Mouse (Mus musculus): ENCODE measurements around the gene Glipr1. TPM values are rescaled to one million over a fixed set of nuclear protein-coding genes. Genes with fewer than 3 reads are reported as not detected.

Gene Glipr1
- polyA plus RNA-seq, 2 experiments, result 3.3 to 5.1 TPM

GRCm38 (mm10) chr10:111999765-112000164 is 2.7 kb downstream of the Glipr1 start:
- Histone ChIP-seq H3K36me3 (ENCODE audit: control insufficient read depth, insufficient read depth, low read length) (no peaks in the 10 kb centered on the region), H3K27me3 (ENCODE audit: control insufficient read depth, insufficient read depth, low read length) (no peaks in the 10 kb centered on the region), H3K4me3 (replicated peaks; ENCODE audit: low read length) (no peak overlapping the region), H3K9ac (ENCODE audit: low read depth, low read length, severe bottlenecking) (no peak overlapping the region), H3K27ac (replicated peaks; ENCODE audit: low read depth, low read length) (no peak overlapping the region), H3K4me1 (ENCODE audit: control insufficient read depth, insufficient read depth, low read length) (no peaks in the 10 kb centered on the region), H3K9me3 (ENCODE audit: control insufficient read depth, low read length) (no peaks in the 10 kb centered on the region), H3K4me2 (replicated peaks; ENCODE audit: low read depth, low read length, severe bottlenecking) (no peak overlapping the region)
- DNase-seq (ENCODE audit: low spot score), result no peak
- ATAC-seq (ENCODE audit: low FRiP score, low read depth), result no peak
- 62% methylated on average over 3 of the region's 3 CpGs for WGBS
- TF ChIP-seq POLR2A (IDR thresholded peaks at IDR 0.05; ENCODE audit: borderline replicate concordance, extremely low read depth, insufficient read depth, insufficient read length), result no peak

GRCm38 (mm10) chr10:111997671-111998070 is 4.8 kb downstream of the Glipr1 start:
- H3K4me3 ChIP-seq (replicated peaks; ENCODE audit: low read length), result no peak overlapping the region
- no peak overlapping the region for H3K27ac ChIP-seq (replicated peaks; ENCODE audit: low read depth, low read length)
- no peaks in the 10 kb centered on the region for H3K9me3 ChIP-seq (ENCODE audit: control insufficient read depth, low read length)
- no peak overlapping the region for H3K4me2 ChIP-seq (replicated peaks; ENCODE audit: low read depth, low read length, severe bottlenecking)
- H3K9ac ChIP-seq (ENCODE audit: low read depth, low read length, severe bottlenecking), result no peak overlapping the region
- no peaks in the 10 kb centered on the region for H3K4me1 ChIP-seq (ENCODE audit: control insufficient read depth, insufficient read depth, low read length)
- TF ChIP-seq POLR2A (IDR thresholded peaks at IDR 0.05; ENCODE audit: borderline replicate concordance, extremely low read depth, insufficient read depth, insufficient read length), result no peak
- no peak for DNase-seq (ENCODE audit: low spot score)
- ATAC-seq (ENCODE audit: low FRiP score, low read depth), result no peak
- no peaks in the 10 kb centered on the region for H3K36me3 ChIP-seq (ENCODE audit: control insufficient read depth, insufficient read depth, low read length)
- H3K27me3 ChIP-seq (ENCODE audit: control insufficient read depth, insufficient read depth, low read length), result no peaks in the 10 kb centered on the region

GRCm38 (mm10) chr10:111996911-111997347 is 5.5 kb downstream of the Glipr1 start:
- H3K36me3 ChIP-seq (ENCODE audit: control insufficient read depth, insufficient read depth, low read length), result no peaks in the 10 kb centered on the region
- 61% methylated on average over 8 of the region's 8 CpGs for WGBS
- DNase-seq (ENCODE audit: low spot score), result no peak

GRCm38 (mm10) chr10:111996549-111996904 is 5.9 kb downstream of the Glipr1 start:
- Histone ChIP-seq H3K4me1 (ENCODE audit: control insufficient read depth, insufficient read depth, low read length) (no peaks in the 10 kb centered on the region), H3K9me3 (ENCODE audit: control insufficient read depth, low read length) (no peaks in the 10 kb centered on the region), H3K9ac (ENCODE audit: low read depth, low read length, severe bottlenecking) (no peak overlapping the region), H3K27me3 (ENCODE audit: control insufficient read depth, insufficient read depth, low read length) (no peaks in the 10 kb centered on the region), H3K4me2 (replicated peaks; ENCODE audit: low read depth, low read length, severe bottlenecking) (no peak overlapping the region), H3K27ac (replicated peaks; ENCODE audit: low read depth, low read length) (no peak overlapping the region), H3K36me3 (ENCODE audit: control insufficient read depth, insufficient read depth, low read length) (no peaks in the 10 kb centered on the region), H3K4me3 (replicated peaks; ENCODE audit: low read length) (no peak overlapping the region)
- WGBS, result 85% methylated on average over 7 of the region's 7 CpGs
- DNase-seq (ENCODE audit: low spot score) (no peak), ATAC-seq (ENCODE audit: low FRiP score, low read depth) (no peak)
- no peak for TF ChIP-seq POLR2A (IDR thresholded peaks at IDR 0.05; ENCODE audit: borderline replicate concordance, extremely low read depth, insufficient read depth, insufficient read length)

More at GRCm38 (mm10) chr10:111996911-111997347, 5.5 kb downstream of the Glipr1 start:
- no peak for TF ChIP-seq POLR2A (IDR thresholded peaks at IDR 0.05; ENCODE audit: borderline replicate concordance, extremely low read depth, insufficient read depth, insufficient read length)
- no peak overlapping the region for H3K27ac ChIP-seq (replicated peaks; ENCODE audit: low read depth, low read length)
- no peaks in the 10 kb centered on the region for H3K9me3 ChIP-seq (ENCODE audit: control insufficient read depth, low read length)
- no peak overlapping the region for H3K4me2 ChIP-seq (replicated peaks; ENCODE audit: low read depth, low read length, severe bottlenecking)
- H3K9ac ChIP-seq (ENCODE audit: low read depth, low read length, severe bottlenecking), result no peak overlapping the region
- no peak overlapping the region for H3K4me3 ChIP-seq (replicated peaks; ENCODE audit: low read length)
- H3K4me1 ChIP-seq (ENCODE audit: control insufficient read depth, insufficient read depth, low read length), result no peaks in the 10 kb centered on the region
- H3K27me3 ChIP-seq (ENCODE audit: control insufficient read depth, insufficient read depth, low read length), result no peaks in the 10 kb centered on the region
- no peak for ATAC-seq (ENCODE audit: low FRiP score, low read depth)

GRCm38 (mm10) chr10:111995803-111996548 is 6.5 kb downstream of the Glipr1 start:
- Histone ChIP-seq H3K9ac (ENCODE audit: low read depth, low read length, severe bottlenecking) (no peak overlapping the region), H3K4me3 (replicated peaks; ENCODE audit: low read length) (no peak overlapping the region), H3K9me3 (ENCODE audit: control insufficient read depth, low read length) (no peaks in the 10 kb centered on the region), H3K4me1 (ENCODE audit: control insufficient read depth, insufficient read depth, low read length) (no peaks in the 10 kb centered on the region), H3K27ac (replicated peaks; ENCODE audit: low read depth, low read length) (no peak overlapping the region), H3K27me3 (ENCODE audit: control insufficient read depth, insufficient read depth, low read length) (no peaks in the 10 kb centered on the region), H3K36me3 (ENCODE audit: control insufficient read depth, insufficient read depth, low read length) (no peaks in the 10 kb centered on the region), H3K4me2 (replicated peaks; ENCODE audit: low read depth, low read length, severe bottlenecking) (no peak overlapping the region)
- DNase-seq (ENCODE audit: low spot score) (no peak), ATAC-seq (ENCODE audit: low FRiP score, low read depth) (no peak)
- 86% methylated on average over 11 of the region's 11 CpGs for WGBS
- no peak for TF ChIP-seq POLR2A (IDR thresholded peaks at IDR 0.05; ENCODE audit: borderline replicate concordance, extremely low read depth, insufficient read depth, insufficient read length)
